Mouse (Mus musculus): ENCODE results near the gene Nol4l.
A peak's percentile ranks its signal among the peaks of the same experiment; 100 is the strongest.

The Nol4l gene

GRCm38 (mm10) chr2:153445137-153446016 is 84.4 kb downstream of the Nol4l start:
- DNase-seq (ENCODE audit: low read depth in 1 of 2, low spot score in 2 of 2) = no peak

GRCm38 (mm10) chr2:153444254-153445136 is 85.3 kb downstream of the Nol4l start:
- peak in 1 of 2 experiments; percentile 11 for DNase-seq (ENCODE audit: low read depth in 1 of 2, low spot score in 2 of 2)

- no peak for DNase-seq (ENCODE audit: low read depth in 1 of 2, low spot score in 2 of 2)
Measured at GRCm38 (mm10) chr2:153443434-153444240, 86.1 kb downstream of the Nol4l start.

GRCm38 (mm10) chr2:153442720-153443119 is 87.1 kb downstream of the Nol4l start:
- DNase-seq (ENCODE audit: low read depth in 1 of 2, low spot score in 2 of 2) = no peak

GRCm38 (mm10) chr2:153441228-153441627 is 88.5 kb downstream of the Nol4l start:
- no peak for DNase-seq (ENCODE audit: low read depth in 1 of 2, low spot score in 2 of 2)

- DNase-seq (ENCODE audit: low read depth in 1 of 2, low spot score in 2 of 2) = no peak
Measured at GRCm38 (mm10) chr2:153440755-153441154, 89.0 kb downstream of the Nol4l start.

- DNase-seq (ENCODE audit: low read depth in 1 of 2, low spot score in 2 of 2) = no peak
Measured at GRCm38 (mm10) chr2:153437306-153437659, 92.5 kb downstream of the Nol4l start.

GRCm38 (mm10) chr2:153436641-153437305 is 93.0 kb downstream of the Nol4l start:
- DNase-seq (ENCODE audit: low read depth in 1 of 2, low spot score in 2 of 2) = no peak

GRCm38 (mm10) chr2:153434880-153435831 is 94.6 kb downstream of the Nol4l start:
- no peak for DNase-seq (ENCODE audit: low read depth in 1 of 2, low spot score in 2 of 2)

GRCm38 (mm10) chr2:153433859-153434258 is 95.9 kb downstream of the Nol4l start:
- no peak for DNase-seq (ENCODE audit: low read depth in 1 of 2, low spot score in 2 of 2)

- no peak for DNase-seq (ENCODE audit: low read depth in 1 of 2, low spot score in 2 of 2)
Measured at GRCm38 (mm10) chr2:153432492-153432891, 97.3 kb downstream of the Nol4l start.

GRCm38 (mm10) chr2:153430571-153430970 is 99.2 kb downstream of the Nol4l start:
- DNase-seq (ENCODE audit: low read depth in 1 of 2, low spot score in 2 of 2) = no peak

GRCm38 (mm10) chr2:153428485-153428884 is 101.3 kb downstream of the Nol4l start:
- DNase-seq (ENCODE audit: low read depth in 1 of 2, low spot score in 2 of 2) = no peak

GRCm38 (mm10) chr2:153426931-153427330 is 102.8 kb downstream of the Nol4l start:
- DNase-seq (ENCODE audit: low read depth in 1 of 2, low spot score in 2 of 2) = no peak

- DNase-seq (ENCODE audit: low read depth in 1 of 2, low spot score in 2 of 2) = no peak
Measured at GRCm38 (mm10) chr2:153425998-153426670, 103.6 kb downstream of the Nol4l start.

- DNase-seq (ENCODE audit: low read depth in 1 of 2, low spot score in 2 of 2) = no peak
Measured at GRCm38 (mm10) chr2:153425124-153425844, 104.5 kb downstream of the Nol4l start.

- no peak for DNase-seq (ENCODE audit: low read depth in 1 of 2, low spot score in 2 of 2)
Measured at GRCm38 (mm10) chr2:153424557-153424956, 105.2 kb downstream of the Nol4l start.

GRCm38 (mm10) chr2:153423113-153423512 is 106.7 kb downstream of the Nol4l start:
- no peak for DNase-seq (ENCODE audit: low read depth in 1 of 2, low spot score in 2 of 2)
